ENCODE assay signal across 9 mouse cellular contexts in genomic region chr8:80772732-80773460, GRCm38 (mm10). TPM values are rescaled to one million over a fixed set of nuclear protein-coding genes. Genes with fewer than 3 reads are reported as not detected.
DNase-seq lines count a peak whose midpoint lies in the region; TF ChIP-seq lines count a peak whose summit lies in the region.
"Had no signal": no experiment of that assay in that cellular context is flagged by ENCODE, and none has a peak within 500 bp of the region (broad histone marks: within the 10 kb centered on the region; RNA-seq: fewer than 3 reads in every experiment).

No protein-coding gene starts in this region.

- peak; percentile 45 for DNase-seq in heart, adult 8-10 months (ENCODE audit: low spot score)
- DNase-seq in heart, postnatal 36 days: no peak
- DNase-seq in right cerebral cortex, adult 18-20 months: peak; percentile 12
- DNase-seq in right cerebral cortex, postnatal 36 days (ENCODE audit: low spot score in 2 of 2): no peak
- DNase-seq in kidney, postnatal 14 days: peak; percentile 52
- DNase-seq in thymus, postnatal 36 days: no peak
- no peak for DNase-seq in thymus, adult 2 months
- no peak for DNase-seq in thymus, postnatal 14 days

- TF ChIP-seq CTCF in thymus, adult 2 months (IDR thresholded peaks at IDR 0.05; ENCODE audit: borderline replicate concordance, control insufficient read depth, extremely low read depth, insufficient read depth, low read length, poor library complexity): no peak

- no peaks in the 10 kb centered on the region for H3K4me1 ChIP-seq in thymus, adult 2 months (replicated peaks; ENCODE audit: control insufficient read depth, insufficient read depth, low read length)

- H3K36me3 ChIP-seq in thymus, adult 2 months (ENCODE audit: control insufficient read depth, insufficient read depth, low read length): no peaks in the 10 kb centered on the region

- no peak for TF ChIP-seq POLR2A in thymus, adult 2 months (IDR thresholded peaks at IDR 0.05; ENCODE audit: control insufficient read depth, extremely low read depth, insufficient read depth, low read length, poor library complexity)

- H3K27ac ChIP-seq in thymus, adult 2 months (ENCODE audit: control insufficient read depth, insufficient read depth, low read length): no peak overlapping the region

- intact Hi-C loops in heart, postnatal 36 days (cut with DNase I): loop anchor here (1.0 to 2.0 kb wide), 2 partner anchors 106 to 223 kb away; no protein-coding TSS in a partner anchor

- 91% methylated on average over 4 of the region's 4 CpGs for WGBS in thymus, adult 2 months

- no peaks in the 10 kb centered on the region for H3K27me3 ChIP-seq in thymus, adult 2 months (ENCODE audit: control insufficient read depth, insufficient read depth, low read length)

- no peak overlapping the region for H3K4me3 ChIP-seq in thymus, adult 2 months (ENCODE audit: control insufficient read depth, insufficient read depth, low read length)
- H3K4me3 ChIP-seq: myocyte had no signal

RNA-seq across cellular contexts. Expression of gene Smarca5, which starts 33.6 kb away (rescaled TPM):
- 10 to 100 TPM; 35.5 to 39.2 (median 38.8) TPM for total RNA-seq in heart, adult 8-10 months (2022)
- total RNA-seq in heart, postnatal 36 days (2021): 10 to 100 TPM; 35.3 to 44.0 TPM
- 14.9 and 29.3 TPM in 2 replicates for polyA plus RNA-seq in thymus, adult 2 months (2012; rRNA removed)

Comparison
In these comparisons a context has a peak if more than half of its experiments do, and no peak if none do; other contexts are left out.
1. DNase-seq: peak in heart, adult 8-10 months (single experiment), right cerebral cortex, adult 18-20 months (single experiment) and kidney, postnatal 14 days (single experiment); none in heart, postnatal 36 days (0 of 2), right cerebral cortex, postnatal 36 days (0 of 2), thymus, postnatal 36 days (0 of 2), thymus, adult 2 months (single experiment) and thymus, postnatal 14 days (single experiment).